Mouse (Mus musculus): Measurements from ENCODE around the gene Fnbp1.

The Fnbp1 gene

DNA sequence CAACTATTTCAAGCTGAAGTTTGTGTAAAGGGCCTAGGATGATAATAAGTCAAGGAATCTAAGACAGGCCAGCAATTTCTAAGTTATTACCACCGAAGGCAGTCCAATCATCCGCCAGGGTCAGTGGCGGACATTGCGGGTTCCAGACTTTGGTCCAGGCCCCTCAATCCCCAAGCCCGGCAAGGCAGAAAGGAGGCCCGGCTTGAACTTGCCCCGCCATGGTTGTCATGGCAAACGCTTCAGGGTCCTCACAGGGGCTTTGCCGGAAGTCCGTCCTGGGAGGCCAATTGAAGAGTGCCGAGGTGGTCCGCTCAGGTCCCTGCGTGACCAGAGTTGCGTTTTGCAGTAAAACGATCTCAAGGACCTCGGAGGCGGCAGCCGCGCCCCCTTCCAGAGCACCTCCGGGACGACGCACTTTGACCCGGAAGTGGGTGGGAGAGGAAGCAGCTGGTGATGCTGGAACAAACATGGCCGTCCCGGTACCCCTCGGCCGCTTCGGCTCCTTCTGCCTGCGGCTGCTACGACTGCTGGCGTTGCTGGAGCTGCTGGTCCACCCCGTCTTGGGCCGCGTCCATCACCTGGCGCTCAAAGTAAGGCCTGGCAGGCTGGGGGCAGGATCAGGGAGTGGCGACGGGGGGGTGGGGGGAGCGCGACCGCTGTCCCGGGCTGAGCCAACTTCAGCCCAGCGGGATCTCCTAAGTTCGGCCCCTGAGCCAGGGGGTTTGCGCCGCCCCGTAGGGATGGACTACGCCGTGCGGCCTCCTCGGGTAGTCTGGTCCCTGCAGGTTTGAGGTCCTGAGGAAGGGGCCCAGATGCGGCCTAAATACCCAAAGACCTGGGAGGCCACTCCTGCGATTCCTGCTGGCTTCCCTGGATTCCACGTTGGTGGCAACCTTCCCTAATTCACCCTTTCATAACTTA is 10.3 kb upstream of the Fnbp1 start, which contains the start of gene Gpr107:
Gpr107 (plus strand) TSS at position 425 of the 921 bp plus-strand sequence.
- in situ Hi-C loops (cut with MboI, MseI), result loop anchor here in 1 of 2 experiments (5.0 kb wide), 1 partner anchor 110 kb away; no protein-coding TSS in a partner anchor

DNA sequence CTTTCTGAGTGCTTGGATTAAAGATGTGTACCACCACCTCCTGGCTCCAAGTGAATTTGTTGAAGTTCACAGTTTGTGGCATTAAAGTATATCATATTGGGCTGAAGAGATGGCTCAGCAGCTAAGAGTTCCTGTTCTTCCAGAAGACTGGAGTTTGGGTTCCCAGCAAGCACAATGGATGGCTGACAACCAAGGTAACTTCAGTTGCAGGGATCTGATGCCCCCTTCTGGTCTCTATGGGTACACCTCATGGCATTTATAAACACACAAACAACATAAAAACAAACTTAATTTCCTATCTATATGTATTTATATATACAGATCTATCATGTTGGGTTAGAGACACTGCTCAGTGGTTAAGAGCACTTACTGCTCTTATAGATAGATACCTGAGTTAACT is 9.0 kb upstream of the Fnbp1 start:
- in situ Hi-C loops (cut with MboI, MseI), result loop anchor here in 1 of 2 experiments (5.0 kb wide), 1 partner anchor 108 kb away; no protein-coding TSS in a partner anchor

DNA sequence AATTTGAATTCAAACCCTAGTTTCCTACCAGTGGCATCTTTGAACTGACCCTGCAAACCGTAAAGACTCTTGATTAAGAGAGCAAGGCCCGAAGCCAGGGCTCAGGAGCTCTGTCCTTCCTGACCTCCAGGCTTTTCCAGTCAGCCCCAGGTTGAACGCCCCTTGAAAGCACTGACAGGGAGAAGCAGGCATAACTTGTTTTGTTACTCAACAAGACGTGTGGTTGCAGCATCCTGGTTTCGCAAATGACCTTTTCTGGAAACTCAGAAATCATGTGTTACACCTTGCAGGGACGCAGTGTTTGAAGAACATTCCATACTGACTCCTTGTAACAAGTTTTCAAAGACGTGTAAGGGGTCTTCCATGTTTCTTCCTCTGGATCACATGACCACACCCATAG is 5.2 kb upstream of the Fnbp1 start:
- in situ Hi-C loops (cut with MboI, MseI), result loop anchor here in 1 of 2 experiments (5.0 kb wide), 1 partner anchor 125 kb away; no protein-coding TSS in a partner anchor

DNA sequence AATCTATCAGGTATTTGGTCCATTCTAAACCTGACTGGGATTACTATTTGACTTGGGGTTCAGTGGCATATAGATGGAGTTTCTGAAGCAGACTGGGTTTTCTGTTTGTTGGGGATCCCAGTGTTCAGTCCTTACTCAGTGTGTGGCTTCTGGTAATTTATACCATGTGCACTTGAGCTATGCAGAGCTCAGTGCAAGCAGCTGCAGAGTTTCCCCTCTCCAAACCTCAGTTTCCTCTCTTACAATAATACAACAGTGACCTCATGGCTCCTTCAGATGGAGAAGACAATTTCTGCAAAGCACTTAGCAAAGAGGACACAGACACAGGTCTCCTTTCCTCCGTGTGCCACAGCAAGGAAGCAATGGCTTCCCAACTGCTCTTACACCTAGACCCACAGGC is 3.1 kb upstream of the Fnbp1 start:
- in situ Hi-C loops (cut with MboI, MseI), result loop anchor here (5.0 kb wide), 3 partner anchors 38 to 123 kb away; no protein-coding TSS in a partner anchor

DNA sequence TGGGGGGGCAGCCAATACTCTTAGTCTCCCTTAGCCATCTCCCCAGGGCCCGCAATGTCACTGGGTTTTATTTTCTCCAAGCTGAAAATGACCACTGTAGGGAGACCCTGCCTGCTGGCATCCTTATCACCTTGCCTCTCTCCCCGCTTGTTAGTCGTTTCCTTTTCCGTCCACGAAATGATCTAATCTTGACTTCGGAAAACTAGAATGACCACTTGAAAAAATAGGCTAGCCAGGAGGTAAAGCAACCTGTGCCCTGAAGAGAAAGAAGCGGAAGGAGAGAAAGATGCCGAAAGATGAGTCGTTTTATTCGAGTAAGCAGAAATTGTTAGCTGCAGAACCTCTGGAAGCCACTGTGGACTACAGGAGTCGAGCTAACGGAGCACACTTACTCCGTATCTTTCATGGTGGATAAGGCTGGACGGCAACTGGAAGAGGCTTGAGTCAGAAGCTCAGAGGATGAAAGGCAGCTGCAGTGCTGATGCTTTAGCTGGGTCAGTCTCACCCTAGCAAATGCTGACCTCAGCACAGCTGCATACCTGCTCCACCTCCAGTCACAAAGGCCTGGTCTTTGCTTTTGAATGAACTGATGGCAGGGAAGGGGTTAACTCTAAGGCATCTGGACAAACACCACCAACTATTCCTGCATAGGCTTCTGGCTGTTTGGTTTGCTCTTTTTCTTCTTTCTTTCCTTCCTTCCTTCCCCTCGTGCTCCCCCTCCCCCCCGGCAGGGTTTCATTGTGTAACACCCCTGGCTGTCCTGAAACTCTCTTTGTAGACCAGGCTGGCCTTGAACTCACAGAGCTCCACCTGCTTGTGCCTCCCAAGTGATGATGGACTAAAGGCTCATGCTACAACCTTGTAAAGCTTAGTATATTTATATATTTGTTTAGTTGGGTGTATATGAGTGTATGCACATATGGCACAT is 2.2 kb upstream of the Fnbp1 start:
- in situ Hi-C loops (cut with MboI, MseI), result loop anchor here (5.0 kb wide), 2 partner anchors 37 to 67 kb away; no protein-coding TSS in a partner anchor

DNA sequence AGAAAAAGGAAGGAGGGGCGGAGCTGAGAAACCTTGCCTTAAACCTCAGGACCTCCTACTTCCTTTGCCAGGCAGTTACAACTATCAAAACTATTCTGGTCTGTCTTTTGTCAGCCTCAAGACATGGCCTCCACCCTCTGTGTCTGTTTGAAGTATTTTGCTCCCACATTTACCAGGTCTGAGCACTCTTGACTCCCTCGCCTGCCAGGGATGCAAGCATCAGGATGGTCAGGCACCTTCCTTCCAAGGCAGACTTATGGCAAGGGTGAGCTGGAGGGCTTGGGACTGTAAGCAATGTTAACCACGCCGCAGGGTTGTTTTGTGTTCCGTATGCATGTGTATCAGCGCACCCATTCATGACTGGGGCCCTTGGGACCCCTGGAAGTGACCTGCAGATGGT is 1.5 kb upstream of the Fnbp1 start:
- in situ Hi-C loops (cut with MboI, MseI), result loop anchor here (5.0 kb wide), 2 partner anchors 36 to 66 kb away; no protein-coding TSS in a partner anchor

DNA sequence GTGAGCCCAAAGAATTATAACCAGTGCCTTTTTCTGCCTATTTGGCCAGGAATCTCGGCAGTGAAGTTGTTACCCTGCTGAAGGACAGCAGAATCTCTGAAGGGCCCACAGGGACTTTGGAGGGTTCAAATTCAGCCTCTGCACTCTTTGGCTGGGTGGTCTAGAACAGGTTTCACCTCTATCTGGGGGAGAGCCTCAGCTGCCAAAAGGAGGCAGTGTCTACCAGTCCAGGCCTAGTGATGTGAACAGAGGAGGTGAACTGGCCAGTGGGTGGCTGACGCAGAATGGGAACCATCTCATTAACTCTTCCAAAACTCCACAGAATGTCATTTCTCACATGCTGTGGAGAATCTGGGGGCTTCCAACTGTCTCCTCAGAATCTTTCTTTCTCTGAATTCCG is 697 bp upstream of the Fnbp1 start:
- in situ Hi-C loops (cut with MboI, MseI), result loop anchor here (5.0 kb wide), 2 partner anchors 35 to 65 kb away; no protein-coding TSS in a partner anchor

DNA sequence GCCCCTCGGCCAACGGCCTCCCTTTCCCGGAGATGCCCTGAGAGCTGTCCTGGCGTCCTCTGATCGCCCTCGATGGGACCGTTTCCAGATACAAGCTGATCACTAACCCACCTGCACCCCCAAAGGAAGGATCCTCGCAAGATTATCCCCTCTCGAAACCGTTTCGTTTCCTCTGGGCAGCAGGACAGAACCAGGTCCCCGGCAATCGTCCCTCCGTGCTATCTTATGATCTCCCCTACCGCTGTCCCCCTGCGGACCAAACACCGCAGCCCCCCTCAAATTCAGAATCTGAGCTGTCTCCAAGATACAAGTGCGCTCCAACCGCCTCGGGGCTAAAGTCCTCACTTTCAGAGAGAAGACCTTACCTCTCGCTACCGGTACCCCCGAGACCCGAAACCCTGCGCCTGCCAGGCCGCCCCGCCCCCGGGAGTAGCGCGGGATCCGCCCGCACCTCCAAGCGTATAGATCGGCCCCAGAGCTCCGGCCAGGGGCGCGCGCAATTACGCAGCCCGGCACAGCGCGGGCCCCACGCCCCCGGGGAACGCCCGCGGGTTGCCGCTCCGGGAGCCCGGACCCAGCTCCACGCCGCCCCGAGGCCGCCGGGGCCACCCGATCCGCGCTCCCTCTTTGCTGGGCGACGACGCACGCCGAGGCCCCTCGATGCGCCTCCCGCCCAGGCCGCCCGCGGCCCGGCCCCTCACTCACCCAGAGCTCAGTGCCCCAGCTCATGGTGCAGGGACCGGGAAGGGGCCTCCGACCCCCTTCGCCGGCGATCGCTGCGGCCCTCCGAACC is 538 bp downstream of the Fnbp1 start:
- in situ Hi-C loops (cut with MboI, MseI), result loop anchor here (5.0 kb wide), 2 partner anchors 34 to 64 kb away; no protein-coding TSS in a partner anchor

DNA sequence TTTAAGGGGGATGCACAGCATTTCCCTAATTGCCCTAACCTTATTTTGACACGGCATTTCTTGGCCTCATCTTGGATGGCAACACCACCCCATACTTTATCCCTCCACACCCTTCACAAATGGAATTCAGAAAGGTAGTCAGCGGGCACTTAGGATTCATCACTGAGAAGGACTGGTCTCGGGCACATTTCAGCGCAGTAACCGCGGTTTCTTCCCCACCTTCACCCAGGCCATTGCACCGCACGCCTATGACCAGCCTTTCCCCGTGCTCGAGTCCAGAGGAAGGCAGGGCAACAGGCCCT is 1.1 kb downstream of the Fnbp1 start:
- in situ Hi-C loops (cut with MboI, MseI), result loop anchor here (5.0 kb wide), 2 partner anchors 33 to 63 kb away; no protein-coding TSS in a partner anchor

DNA sequence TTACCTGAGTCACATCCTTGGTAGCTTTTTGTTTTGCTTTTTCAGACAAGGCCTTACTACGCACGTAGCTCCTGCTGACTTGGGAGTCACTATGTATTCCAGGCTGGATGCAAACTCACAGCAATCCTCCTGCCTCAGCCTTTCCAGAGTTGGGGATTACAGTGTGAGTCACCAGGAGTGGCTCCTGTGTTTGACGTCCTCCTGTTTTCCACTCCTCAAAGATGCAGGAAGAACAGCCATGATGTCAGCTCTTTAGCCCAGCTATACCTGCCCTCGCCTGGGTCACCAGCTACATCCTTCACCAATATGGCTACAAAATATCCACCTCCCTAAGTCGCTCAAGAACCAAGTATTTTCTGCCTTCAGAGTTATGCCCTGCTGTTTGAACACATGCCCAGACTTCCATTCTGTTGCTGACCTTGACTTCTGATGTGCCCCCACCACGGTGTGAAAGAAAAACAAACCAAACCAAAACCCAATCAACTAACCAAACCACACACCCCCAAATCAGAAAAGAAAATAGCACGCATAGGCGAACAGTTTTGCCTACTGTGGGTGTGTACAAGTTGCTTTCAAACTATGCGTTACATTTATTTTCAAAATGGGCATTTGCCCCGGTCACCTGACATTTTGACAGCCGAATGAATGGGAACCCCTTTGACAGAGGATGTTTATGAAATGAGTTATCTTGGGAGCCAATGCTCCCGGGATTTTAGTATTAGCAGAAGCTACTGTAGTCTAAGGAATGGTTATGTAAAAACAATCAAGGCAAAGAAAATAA is 1.6 kb downstream of the Fnbp1 start:
- in situ Hi-C loops (cut with MboI, MseI), result loop anchor here (5.0 kb wide), 2 partner anchors 33 to 63 kb away; no protein-coding TSS in a partner anchor

DNA sequence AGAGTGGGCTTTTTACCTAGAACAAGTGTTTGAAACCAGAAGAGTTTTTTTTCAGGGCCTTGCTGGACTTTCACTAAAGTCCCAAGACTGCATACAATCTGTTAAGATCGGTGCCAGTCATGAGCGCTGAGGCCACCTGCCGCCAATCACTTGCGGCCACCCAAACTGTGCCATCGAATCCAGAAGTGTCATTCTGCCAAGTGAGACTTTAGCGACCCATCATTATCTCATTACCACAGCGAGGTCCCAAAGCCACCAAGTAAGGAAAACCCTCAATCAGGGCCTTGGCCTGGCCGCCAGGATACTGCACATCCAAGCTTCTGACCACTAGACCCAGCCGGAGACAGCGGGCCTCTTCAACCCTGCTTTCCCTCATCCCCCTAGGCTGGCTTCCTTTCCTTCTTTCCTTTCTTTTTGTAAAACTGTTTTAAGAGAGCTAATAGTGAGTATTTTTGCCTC is 2.6 kb downstream of the Fnbp1 start:
- in situ Hi-C loops (cut with MboI, MseI), result no loop called here

DNA sequence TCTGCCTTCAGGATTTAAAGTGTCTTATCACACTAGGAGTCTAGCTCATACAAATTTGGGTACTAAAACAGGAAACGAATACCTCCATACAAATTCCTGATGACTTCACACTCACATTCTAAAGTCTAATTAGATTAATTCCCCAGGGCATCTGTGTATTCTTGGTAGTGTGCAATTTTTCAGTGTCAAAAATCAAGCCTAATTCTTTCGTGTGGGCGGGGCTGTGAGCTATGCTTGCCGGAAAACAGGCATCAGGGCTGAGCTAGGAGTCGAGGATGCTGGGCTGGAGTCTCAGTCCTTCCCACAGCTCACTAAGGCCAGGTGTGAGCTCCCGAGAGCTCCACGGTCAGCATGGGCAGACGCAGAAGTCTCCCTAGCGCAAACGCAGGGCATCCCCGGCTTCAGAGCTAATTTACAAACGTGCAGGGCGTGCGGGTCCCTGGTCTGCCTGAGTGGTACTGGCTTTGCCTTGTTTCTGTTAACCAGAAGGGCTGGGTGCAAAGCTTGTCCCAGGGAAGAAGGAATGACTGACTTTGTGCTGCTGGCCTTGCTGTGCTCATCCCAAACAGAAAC is 4.7 kb downstream of the Fnbp1 start:
- in situ Hi-C loops (cut with MboI, MseI), result no loop called here

DNA sequence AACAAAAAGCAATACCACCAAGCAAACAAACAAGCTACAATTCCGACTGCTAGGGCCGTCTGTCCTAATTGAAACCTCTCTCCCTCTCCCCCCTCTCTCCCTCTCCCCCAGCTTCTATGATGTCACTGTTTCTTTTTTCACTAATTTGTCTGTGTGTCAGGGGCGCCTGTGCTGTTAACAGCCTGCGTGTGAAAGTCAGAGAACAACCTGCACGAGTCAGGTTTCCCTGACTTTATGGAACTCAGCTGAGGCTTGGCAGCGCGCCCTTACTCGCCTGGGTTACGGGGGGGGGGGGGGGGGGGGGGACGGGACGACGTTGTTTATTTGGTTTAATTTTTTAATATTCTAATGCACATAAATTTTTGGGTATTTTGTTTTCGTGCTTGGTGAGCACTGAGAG is 5.5 kb downstream of the Fnbp1 start:
- in situ Hi-C loops (cut with MboI, MseI), result no loop called here

DNA sequence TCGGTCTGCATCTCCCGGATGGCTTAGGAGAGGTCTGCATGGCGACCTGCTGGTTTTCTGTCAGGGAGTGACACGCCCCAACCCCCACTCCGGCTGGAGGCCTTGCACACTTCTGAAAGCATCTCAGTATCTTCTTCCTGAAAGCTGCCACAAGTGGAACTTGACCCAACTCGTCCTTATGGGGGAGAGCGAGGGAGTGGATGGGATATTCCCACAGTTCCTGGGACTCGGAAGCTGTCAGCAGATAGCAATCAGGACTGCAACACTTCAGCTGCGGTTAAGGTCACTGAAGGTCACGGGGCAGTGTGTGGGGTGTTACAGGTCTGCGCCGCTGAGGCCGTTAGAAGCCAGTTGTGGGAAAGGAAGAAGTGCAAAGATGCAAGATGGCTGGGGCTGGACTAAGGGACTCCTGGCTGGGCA is 6.3 kb downstream of the Fnbp1 start:
- in situ Hi-C loops (cut with MboI, MseI), result no loop called here

DNA sequence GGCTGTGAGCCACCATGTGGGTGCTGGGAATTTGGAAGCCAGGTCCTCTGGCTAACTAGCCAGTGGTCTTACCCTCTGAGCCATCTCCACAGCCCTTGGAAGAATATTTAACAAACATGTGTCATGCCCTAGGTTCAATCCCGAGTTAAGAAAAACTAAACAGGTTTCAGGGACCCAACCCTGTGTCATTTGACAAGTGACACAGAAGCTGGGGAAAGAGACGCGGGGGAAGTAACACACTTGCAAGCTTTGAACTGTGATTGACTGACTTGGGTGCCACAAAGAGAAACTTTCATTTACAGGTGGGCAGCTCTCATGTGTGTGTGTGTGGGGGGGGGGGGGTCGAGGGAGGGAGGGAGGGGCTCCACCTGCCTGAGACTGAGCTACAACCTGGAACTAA is 7.8 kb downstream of the Fnbp1 start:
- in situ Hi-C loops (cut with MboI, MseI), result no loop called here

DNA sequence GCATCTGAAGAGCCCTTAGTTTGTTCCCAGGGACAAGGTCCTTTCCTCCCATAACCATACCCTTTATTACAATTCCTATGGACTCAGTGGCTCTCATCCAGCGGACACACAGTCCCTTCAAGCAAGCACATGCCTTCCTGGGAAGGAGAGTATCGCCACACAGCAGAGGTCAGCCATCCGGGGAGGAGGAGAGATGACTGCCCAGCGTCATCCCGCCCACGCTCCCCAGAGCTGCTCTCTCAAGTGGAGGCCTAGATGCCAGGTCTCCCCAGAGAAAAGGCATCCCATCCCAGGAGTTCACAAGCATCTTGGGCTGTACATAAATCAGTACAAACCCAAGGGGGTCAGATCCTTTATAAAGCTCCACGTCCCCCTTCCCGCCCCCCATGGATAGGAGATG is 9.1 kb downstream of the Fnbp1 start:
- in situ Hi-C loops (cut with MboI, MseI), result no loop called here

DNA sequence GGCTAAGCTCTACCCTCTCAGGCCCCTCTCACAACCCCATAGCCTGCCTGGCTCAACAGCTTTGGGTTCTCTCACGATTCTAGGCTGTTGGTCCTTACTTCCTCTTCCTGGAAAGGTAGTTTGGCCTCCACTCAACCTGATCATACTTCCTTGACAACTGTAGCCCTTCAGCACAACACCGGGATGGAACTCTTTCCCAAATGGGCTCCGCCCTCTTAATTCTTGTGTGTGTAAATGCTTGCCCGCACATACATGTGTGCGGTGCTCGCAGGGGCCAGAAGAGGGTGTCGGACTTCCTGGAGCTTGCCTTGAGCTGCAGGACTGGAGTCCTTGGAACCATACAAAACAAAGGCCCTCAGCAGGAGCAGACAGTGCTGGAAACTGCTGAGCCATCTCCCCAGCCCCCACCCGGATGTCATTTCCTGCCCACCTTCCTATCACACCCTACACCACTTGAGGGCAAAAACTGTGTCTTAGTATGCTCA is 11.0 kb downstream of the Fnbp1 start:
- in situ Hi-C loops (cut with MboI, MseI), result no loop called here

DNA sequence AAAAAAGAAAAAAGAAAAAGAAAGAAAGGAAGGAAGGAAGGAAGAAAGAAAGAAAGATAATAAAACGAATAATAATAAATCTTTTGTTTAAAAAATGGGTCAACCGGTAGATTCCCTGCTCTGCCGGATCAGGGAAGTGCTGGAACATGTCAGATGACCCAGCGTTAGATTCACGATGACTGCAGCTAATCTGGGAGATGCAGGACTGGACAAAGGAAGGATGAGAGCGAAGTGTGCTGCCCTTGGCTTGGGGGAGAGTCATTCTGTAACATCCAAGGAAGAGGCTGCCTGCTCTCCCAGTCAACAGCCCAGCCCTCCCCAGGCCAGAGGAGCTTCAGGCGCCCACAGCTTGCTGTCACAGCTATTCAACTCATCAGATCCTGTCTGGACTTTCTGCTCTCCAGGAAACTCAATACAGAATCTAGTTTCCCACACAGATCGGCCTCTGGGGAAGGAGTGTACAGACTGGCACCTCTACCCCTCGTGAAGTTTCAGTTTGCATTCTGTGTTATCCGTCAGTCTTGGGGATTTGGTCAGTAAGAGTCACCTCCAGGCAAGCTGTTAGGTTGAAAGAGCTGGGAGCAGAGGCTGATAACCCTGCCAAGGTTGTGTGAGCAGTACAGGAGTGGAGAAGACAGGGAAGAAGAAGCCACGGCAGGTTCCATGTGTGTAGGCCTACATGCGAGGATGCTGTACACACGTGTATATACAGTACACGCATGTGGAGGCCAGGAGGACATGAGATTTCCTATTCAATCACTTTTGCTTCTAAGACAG is 11.9 kb downstream of the Fnbp1 start:
- in situ Hi-C loops (cut with MboI, MseI), result no loop called here

DNA sequence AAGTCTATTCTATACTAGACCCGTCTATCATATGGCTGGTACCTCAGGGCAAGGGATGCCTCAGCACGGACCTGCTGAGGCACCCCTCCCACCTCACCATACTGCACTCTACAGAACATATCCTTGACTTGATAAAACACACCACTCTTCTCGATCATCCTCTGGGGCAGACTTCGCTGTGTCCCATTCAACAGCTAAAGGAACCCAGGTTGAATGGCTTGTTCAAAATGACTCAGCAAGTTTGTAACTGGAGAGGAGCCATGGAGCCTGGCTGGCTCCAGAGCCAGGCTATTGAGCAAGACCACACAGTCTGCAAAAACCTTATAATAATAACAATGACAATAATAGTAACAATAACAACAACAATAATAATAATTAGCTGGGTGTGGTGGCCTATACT is 13.9 kb downstream of the Fnbp1 start:
- in situ Hi-C loops (cut with MboI, MseI), result no loop called here

All from T-helper 17 cell (primary cell).